Mouse (Mus musculus) spleen, postnatal 36 days (tissue): ENCODE data around the gene Txnip.

Experiments
- DNase-seq, 2 experiments: peaks; one replicate each; pipeline ENCODE4 v3.0.0; 2022; ENCODE audit warnings: low spot score in 2 of 2, mixed read lengths in 1 of 2

Txnip gene

DNA sequence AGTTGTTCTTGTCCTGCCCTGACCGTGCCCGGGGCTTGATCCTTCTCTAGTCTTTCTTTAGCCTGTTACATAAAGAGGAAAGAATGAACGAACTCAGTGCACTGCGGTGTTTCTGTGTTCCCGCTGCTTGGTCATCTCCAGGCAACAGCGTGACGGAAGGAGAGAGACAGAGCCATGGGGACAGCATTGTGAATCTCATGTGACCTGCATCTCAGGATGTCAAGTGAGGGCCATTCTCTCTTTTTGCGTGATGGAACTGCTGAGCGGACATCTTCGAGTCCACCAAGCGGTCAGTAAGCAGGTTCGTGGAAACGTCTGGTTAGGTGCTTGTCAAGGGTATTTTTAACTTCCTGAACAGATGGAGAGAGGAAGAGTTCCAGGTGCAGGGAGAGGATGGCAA, 11.7 kb downstream of the Txnip start:
- no peak for DNase-seq

DNA sequence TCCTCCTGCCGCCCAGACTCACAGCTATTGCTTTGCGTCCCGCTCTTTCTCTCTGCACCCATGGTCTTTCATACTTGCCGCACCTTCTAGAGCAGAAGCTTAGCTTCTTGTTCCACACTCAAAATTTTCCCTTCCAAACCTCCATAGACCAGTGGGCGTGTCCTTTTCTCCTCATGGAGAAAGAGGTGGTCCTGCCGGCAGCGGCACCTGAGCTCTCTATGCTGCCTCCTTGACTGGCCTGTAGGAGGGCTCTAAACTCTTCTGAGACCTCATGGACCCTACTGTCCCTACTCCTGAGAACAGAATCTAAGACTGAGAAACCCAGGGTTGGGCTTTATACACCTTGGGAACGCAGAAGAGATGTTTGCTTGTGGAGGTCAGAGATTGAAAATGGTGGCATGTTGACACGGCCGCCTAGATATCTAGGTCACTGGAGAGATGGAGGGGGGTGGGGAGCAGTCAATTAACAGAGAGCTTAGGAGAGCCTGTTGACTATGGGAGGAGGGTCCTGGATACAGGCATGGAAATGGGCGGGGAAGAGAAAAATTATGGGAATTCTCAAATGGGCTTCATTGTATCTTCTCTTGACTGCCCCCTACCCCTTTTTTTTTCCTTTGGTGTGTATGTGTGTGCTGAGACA, 12.3 kb downstream of the Txnip start:
- DNase-seq = no peak

DNA sequence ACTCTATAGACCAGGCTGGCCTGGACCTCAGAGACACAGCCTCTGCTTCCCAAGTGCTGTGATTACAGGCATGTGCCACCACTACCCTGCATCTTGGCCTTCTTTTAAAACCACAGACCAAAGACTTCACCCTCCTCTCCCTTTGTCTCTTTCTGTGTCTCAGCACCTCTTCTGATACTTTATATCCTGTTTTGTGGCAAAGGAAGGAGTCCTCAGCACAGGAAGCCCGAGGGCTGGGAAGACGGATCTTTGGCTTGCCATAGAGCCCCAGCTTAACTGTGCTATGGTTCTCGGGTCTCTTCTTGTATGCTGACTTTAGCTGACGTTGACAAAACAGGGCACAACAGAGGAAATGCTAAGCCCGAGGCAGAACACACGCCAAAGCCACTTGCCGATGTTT, 12.9 kb downstream of the Txnip start:
- no peak for DNase-seq

DNA sequence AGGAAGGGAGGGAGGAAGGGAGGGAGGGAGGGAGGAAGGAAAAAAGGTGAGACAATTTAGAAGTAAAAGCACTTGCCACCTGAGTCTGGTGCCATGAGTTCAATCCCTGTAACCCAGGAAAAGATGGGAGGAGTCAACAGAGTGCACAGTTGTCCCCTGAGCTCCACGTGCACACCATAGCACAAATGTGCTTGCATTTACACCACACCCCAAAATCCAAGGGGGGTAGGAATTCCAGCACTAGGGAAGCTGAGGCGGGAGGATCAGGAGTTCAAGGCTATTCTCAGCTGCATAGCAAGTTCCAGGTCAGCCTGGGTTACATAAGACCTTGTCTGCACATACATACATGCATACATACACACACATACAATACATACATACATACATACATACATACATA, 13.6 kb downstream of the Txnip start:
- no peak for DNase-seq

DNA sequence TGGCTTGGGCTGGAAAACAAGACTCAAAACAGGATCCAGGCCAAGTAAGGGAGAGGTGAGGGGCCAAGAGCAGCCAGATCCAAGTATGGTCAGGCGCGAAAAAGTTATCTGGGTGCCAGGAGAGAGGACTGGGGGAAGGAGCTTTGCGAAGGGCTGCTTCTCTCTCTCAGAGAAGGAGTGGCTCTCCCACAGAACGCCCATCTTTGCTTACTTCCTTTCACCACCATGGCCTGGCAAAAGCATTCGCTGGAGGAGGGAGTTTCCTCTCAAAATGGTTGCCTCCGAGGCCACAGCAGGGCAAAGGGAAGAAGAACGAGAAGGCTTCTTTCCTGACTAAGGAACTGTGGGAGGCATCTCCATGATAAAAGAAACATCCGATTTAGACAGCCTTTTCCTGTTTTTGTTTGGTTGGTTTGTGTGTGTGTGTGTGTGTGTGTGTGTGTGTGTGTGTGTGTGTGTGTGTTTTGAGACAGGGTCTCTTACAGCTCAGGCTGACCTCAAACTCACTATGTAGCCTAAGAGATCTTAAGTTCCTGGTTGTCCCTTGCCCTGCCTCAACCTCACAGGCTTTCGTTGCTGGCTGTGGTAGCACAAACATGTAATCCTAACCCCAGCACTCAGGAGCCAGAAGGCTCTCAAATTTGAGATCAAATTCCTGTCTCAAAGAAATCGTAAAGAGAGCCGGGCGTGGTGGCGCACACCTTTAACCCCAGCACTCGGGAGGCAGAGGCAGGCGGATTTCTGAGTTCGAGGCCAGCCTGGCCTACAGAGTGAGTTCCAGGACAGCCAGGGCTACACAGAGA, 14.3 kb downstream of the Txnip start:
- DNase-seq = no peak

DNA sequence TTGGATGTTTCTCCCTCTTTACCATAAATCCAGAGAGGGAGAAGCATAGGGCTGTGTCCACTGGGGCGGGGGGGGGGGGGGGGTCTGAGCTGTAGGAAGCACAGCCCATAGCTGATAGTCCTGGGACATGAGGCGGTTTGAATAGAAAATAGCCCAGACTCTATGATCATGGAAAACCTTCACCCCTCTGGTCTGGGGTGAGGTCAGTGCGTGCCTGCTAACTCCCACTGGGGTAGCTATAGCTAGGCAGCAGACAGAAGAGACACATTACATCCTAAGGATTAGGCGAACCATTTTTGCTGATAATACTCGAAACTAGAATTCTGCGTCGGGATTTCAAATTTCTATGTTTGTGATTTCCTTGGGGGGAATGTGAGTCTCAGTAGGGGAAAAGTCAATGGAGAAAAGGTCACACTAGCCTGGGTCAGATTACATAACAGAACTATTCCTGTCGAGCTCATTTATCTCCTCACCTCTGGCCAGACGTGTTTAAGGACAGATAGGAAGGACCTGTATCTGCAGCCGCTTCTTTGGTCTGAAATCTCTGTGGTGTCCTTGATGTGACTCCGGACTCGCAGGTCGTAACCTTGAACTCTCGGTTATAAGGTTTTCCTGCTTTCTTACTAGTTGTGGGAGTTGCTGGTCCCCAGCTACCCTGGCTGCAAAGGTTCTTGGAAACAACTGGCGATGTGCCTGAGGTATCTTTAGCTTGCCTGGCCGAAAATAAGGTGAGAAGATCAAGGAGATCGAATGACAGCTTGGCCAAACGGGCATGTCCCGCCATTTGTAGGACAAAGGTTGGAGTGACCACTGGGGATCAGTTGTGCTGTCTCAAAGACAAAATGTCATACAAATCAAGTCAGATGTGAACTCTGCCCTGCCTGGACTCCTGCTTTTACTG, 16.1 kb downstream of the Txnip start:
- no peak for DNase-seq

DNA sequence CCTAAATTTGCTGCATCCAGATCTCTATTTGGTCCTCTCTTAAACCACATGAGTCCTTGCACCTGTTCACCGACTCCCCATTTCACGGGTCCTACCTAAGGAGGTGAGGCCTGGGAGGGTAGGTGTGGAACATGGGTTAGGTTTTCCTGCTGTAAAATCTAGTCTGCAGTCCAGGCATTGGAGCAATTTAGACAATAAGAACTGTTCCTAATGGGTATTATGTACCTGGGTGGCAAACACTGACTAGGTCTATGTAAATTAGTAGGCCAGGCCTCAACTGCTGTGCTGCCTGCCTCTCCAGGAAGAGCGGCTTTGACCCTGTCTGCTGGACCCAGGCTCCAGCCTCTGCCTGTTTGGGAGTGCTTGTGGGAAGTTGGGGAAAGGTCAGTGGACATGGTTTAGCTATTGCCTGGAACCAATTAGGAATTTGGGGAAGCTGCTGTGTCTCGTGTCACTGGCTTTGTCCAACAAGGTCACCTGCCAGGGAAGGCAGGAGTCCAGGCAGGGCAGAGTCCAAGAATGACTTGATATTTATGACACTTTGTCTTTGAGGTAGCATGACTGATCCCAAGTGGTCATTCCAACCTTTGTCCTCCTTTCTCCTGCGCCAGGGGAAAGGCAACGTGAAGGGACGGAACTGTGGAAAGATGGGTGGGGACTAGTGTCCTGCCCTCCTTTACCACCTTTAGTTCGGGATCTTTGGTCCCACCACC, 17.7 kb downstream of the Txnip start:
- no peak for DNase-seq

DNA sequence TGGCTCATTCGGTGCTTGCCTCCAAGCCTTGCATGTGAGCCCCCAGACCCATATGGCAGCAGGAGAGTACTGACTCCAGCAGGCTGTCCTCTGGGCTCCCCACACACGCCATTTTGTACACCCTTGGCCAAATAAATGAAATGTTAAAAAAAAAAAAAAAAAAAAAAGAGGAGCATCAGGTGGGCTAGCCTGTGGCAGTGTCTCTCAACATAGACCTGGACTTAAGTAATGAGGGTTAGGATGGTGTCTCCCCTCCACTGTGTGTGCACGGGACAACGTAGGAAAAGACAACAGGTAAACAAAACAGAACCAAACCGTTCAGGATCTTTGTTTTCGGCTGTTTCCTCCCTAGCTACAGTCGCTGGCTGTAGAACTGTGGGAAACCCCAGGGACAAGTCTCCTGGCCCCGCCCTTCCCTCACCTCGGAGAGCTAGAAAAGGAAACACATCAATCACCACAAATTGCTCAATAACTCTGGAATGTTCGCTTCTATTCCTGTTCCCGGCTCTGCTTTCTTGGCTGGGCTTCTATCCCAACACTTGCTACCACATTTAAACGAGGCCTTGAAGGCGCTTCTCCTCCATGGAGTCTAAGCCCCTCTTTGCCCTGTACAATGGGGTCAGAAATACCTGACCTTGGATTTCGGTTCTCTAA, 18.4 kb downstream of the Txnip start:
- DNase-seq = no peak

DNA sequence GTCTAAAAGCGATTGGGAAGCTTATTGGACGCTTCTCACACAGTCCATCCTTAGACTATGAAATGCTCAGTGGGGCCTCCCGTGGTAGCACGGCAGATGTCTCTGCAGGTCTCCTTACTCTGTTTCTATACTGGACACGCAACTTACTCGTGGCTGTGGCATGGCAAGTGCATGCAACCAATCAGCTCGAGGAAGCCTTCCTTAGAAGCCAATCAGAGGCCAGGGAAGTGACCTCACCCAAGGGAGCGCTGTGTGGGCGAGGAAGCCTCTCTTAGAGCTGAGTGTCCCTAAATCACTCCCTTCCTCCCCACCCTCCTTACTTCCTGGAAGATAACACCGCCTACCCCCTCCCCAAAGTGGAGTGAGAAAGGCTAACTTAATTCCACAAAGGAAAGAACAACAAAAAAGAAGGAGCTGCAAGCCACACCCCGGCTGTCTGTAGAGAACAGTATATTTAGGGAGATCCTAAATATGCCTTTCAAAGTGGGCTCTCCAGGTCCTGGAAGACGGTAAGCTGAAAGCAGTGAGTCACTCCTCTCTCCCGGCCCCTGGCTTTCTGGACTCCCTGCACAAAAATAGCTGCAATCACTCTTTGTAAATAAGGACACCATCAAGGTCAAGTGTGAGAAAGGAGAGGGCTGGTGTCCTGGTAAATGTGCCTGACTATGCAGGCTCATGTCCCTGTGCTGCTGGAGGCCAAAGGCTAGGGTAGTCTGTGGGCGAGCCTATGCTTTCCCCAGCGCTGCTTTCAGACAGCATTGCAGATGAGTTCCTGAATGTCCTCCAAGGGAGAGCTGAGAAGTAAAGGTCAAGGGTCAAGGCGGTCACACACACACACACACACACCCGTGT, 19.2 kb downstream of the Txnip start, which contains the start of gene Gm16253:
Gm16253 (plus strand) TSS at position 295 of the 852 bp plus-strand sequence.
- peak; percentile 93 to 95 for DNase-seq

DNA sequence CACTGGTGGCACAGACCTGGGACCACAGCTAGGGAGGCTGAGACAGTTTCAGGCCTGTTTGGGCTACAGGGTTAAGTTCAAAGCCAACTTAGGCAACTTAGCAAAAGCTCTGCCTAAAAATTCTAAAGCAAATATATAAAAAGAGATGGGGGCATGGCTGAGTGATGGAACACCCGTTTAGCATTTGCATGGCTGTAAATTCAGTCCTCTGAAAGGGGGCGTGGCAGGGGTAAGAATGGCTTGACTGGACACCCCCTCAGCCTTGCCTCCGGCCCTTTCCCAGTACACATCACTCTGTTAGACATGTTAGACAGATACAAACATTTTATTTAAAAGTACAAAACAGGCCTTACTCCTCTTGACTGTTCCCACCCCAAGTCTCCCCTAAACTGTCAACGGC, 19.8 kb downstream of the Txnip start:
- no peak for DNase-seq

DNA sequence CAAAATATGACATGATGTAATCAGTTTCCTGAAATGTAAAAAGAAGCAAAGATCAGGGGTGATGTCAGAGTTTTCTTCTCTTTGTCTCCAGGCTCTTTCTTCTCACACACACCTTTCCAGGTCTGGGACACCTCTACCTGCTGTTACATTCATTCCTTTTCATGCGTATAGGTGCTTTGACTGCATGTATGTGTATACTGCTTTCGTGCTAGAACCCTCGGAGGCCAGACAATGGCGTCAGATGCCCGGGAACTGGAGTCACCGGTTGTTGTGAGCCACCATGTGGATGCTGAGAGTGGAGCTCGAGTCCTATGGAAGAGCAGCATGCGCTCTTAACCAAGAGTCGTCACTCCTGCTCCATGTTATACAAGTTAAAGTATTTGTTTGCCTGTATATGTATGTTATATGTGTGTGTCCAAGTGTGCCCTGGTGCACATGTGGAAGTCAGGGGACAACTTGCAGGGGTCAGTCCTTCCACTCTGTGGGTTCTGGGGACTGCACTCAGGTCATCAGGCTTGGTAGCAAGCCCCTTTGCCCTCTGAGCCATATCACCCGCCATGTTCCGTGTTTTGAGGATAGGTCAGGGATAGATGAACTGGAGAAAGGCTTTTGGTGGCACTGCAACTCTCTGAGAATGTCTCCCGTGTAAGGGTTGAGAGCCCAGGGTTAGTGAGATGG, 20.9 kb downstream of the Txnip start:
- no peak for DNase-seq

DNA sequence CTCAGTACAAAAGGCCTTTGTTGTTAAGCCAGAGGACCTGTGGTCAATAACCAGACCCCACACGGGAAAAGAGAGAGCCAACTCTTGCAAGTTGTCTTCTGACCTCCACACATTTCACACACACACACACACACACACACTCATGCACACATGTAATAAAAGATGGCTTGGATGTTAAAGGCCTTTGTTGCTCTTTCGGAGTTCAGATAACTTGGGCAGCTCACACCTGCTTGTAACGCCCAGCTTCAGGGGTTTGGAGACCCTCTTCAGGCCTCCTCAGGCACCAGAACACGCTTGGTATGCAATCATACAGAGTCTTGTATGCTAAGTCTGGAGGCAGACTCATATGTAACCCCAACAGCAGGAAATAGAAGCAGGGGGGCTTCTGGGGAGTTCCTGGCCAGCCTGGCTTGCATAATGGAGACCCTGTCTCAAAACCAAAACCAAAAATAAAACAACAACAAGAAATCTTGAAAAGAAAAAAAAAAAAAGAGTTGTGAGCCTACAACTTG, 21.5 kb downstream of the Txnip start:
- DNase-seq = no peak

DNA sequence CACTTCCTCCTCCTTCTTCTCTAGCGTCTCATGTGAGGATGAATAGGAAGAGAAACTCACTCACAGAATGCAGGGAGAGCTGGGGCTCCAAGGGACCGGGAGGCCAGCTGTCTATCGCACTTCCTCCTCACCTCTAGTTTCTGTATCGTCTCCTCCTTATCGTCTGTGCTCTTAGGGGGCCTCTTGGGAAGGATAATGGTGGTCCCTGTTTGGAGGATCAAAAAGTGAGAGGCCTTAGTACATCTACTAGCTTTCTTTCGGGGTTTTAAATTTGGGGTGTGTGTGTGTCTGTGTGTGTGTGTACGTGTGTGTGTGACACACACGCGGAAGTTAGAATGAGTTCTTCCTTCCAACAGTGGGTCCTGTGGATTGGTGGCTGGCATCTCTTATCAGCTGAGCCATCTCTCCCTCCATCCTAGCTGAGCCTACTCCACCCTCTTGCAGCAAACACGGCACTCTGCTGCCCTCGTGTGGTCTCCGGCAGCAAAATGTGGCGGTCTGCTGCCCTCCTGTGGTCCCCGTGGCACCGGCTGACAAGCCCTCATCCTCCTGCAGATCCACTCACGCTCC, 22.2 kb downstream of the Txnip start:
- peak; percentile 83 to 87 for DNase-seq

DNA sequence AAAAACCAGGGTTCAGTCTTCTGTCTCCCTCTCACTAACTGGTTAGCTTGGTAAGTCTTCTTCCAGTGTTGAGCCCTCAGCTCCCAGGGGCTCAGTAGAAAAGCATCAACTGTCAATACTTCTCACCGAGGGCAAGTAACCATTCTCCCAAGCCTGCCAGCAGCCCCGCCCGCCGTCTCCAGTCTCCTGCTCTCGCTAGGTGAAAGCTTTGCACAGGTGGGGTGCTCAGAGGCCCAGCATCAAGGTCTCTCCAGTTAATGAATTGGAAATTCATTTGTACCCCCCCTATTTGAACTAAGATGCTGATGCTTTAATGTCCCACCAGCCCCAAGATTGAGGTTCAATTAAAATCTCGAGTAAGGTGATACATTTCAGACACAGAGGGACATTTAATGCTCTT, 23.4 kb downstream of the Txnip start:
- no peak for DNase-seq

DNA sequence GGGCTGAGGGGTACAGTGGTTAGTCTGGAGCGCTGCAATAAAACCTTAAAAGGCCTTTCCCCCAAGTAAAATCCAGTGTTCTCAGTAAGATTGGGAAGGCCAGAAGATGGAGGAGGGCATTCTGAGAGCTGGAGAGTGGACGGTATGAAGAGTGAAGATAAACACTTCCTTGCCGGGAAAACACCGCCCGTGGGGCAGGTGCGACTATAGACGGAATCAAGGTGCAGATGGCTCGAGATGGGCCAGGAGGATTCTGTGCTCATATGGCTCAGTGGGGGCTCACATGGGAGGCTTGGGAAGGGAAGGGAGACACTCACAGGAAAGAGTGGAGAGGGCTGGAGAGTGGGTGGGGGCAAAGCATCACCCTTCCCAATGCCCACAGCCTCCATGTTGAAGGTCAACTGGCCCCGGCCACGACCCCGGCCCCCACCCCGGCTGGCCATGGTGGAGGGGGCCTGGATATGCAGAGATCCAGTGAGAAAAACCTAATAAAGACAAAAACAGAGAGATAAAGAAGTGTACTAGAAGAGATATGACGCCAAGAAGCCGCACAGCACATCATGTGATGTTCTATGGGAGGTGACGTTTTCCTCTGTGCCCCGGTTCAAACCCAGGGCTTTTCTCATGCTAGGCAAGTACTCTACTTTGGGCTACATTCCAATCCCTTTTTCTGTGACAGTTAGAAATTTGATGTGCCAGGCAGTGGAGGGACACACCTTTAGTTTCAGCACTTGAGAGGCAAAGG, 24.2 kb downstream of the Txnip start:
- DNase-seq = no peak

DNA sequence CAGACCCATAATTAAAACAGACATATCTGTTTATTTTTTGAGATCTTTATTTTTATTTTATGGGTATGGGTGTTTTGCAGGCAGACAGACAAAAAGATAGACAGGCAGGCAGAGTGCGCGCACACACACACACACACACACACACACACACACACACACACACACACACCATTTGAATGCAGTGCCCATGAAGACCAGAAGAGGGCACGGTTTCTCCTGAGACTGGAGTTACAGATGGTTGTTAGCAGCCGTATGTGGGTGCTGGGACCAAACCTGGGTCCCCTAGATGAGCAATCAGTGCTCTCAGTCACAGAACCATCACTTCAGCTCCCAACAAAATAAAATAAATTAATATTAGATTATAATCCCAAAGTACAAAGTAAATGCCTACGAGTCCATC, 25.6 kb downstream of the Txnip start:
- no peak for DNase-seq

DNA sequence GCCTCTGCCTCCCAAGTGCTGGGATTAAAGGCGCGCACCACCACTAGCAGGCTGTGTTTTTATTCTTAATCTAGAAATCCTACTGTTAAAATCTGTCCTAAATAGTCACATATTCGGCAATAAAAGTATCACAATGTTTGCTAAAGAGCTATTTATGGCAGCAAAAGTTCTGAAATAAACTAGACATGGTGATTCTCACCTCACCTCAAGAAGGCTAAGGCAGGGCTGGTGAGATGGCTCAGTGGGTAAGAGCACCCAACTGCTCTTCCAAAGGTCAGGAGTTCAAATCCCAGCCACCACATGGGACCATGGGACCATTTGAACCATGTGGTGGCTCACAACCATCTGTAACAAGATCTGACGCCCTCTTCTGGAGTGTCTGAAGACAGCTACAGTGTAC, 32.9 kb downstream of the Txnip start:
- no peak for DNase-seq

DNA sequence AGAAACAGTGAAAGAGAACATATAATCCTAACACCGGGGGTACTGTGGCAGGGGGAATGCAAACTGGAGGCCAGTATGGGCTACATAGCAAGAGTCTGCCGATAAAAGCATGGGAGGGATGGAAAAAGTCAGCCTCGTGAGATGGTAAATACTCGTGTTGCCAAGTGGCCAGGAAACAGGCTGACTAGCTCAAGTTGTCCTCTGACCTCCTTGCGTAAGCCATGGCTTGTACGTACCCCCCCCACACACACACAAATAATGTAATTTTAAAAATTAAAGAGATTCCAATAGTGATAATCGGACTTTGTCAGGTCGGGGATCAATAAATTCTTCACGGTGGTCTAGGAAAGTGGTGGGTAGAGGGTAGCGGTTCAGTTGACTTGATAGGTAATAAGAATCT, 35.6 kb downstream of the Txnip start:
- no peak for DNase-seq
